Mouse (Mus musculus): ENCODE results near the gene St3gal5. TPM values are rescaled to one million over a fixed set of nuclear protein-coding genes. Genes with fewer than 3 reads are reported as not detected.

St3gal5 gene
- total and polyA plus RNA-seq, 3 experiments: 24.4 to 51.8 TPM; not detected in 1

GRCm38 (mm10) chr6:72124315-72125103 is 27.1 kb downstream of the St3gal5 start:
- Histone ChIP-seq H3K4me3 (ENCODE audit: control insufficient read depth in 1 of 2, insufficient read depth in 1 of 2, low read depth in 2 of 2, low read length in 2 of 2) (no peak overlapping the region), H3K4me1 (ENCODE audit: control insufficient read depth in 1 of 2, insufficient read depth in 2 of 2, low read length in 2 of 2) (peaks cover 3 to 16% of the 10 kb centered on the region in 2 experiments; a peak in 3 of 4 replicates)

GRCm38 (mm10) chr6:72126128-72126917 is 28.9 kb downstream of the St3gal5 start:
- peaks cover 0 to 12% of the 10 kb centered on the region in 2 experiments; a peak in 3 of 4 replicates for H3K4me1 ChIP-seq (ENCODE audit: control insufficient read depth in 1 of 2, insufficient read depth in 2 of 2, low read length in 2 of 2)
- no peak for TF ChIP-seq HCFC1 (IDR thresholded peaks at IDR 0.05; ENCODE audit: low read depth, low read length)
- no peak for TF ChIP-seq ZNF384 (IDR thresholded peaks at IDR 0.05; ENCODE audit: low read depth, low read length)
- no peak for TF ChIP-seq MYC (IDR thresholded peaks at IDR 0.05; ENCODE audit: low read depth, low read length)
- TF ChIP-seq SIN3A (IDR thresholded peaks at IDR 0.05; ENCODE audit: low read length): no peak
- TF ChIP-seq USF1 (IDR thresholded peaks at IDR 0.05; ENCODE audit: low read depth, low read length): no peak
- no peak for TF ChIP-seq MAFK (IDR thresholded peaks at IDR 0.05; ENCODE audit: borderline replicate concordance, low read depth, low read length)
- TF ChIP-seq TCF12 (IDR thresholded peaks at IDR 0.05; ENCODE audit: low read depth, low read length): no peak
- no peak for TF ChIP-seq CHD1 (IDR thresholded peaks at IDR 0.05; ENCODE audit: low read depth, low read length)
- no peak for TF ChIP-seq E2F4 (IDR thresholded peaks at IDR 0.05; ENCODE audit: borderline replicate concordance, low read depth, low read length)
- TF ChIP-seq MYB (IDR thresholded peaks at IDR 0.05; ENCODE audit: low read depth, low read length): no peak
- no peak for TF ChIP-seq ZC3H11A (IDR thresholded peaks at IDR 0.05; ENCODE audit: low read depth, low read length)
- no peak for TF ChIP-seq NRF1 (IDR thresholded peaks at IDR 0.05; ENCODE audit: insufficient read depth, low read depth, low read length, poor library complexity, severe bottlenecking)
- TF ChIP-seq EP300 (IDR thresholded peaks at IDR 0.05; ENCODE audit: low read depth in 1 of 2, low read length in 2 of 2): no peak
- TF ChIP-seq GATA1 (IDR thresholded peaks at IDR 0.05; ENCODE audit: low read depth, low read length): no peak; the same call in 1 of the 2 replicates
- no peak for TF ChIP-seq BHLHE40 (IDR thresholded peaks at IDR 0.05; ENCODE audit: borderline replicate concordance, low read depth, low read length)
- no peak for TF ChIP-seq TBP (IDR thresholded peaks at IDR 0.05; ENCODE audit: low read depth, low read length)
- no peak for TF ChIP-seq UBTF (IDR thresholded peaks at IDR 0.05; ENCODE audit: borderline replicate concordance, insufficient read depth, low read depth, low read length)
- no peak for TF ChIP-seq ZMIZ1 (IDR thresholded peaks at IDR 0.05; ENCODE audit: low read depth, low read length)
- peaks cover 13 to 23% of the 10 kb centered on the region in 2 experiments for H3K36me3 ChIP-seq (ENCODE audit: control insufficient read depth in 1 of 2, insufficient read depth in 2 of 2, low read length in 2 of 2)
- H3K4me3 ChIP-seq (ENCODE audit: control insufficient read depth in 1 of 2, insufficient read depth in 1 of 2, low read depth in 2 of 2, low read length in 2 of 2): no peak overlapping the region
- H3K27me3 ChIP-seq (ENCODE audit: control insufficient read depth in 1 of 2, insufficient read depth in 2 of 2, low read length in 2 of 2): no peaks in the 10 kb centered on the region
- no peak overlapping the region for H3K9ac ChIP-seq (ENCODE audit: control insufficient read depth, low read depth, low read length, poor library complexity, severe bottlenecking)
- peaks cover 9% of the 10 kb centered on the region; the same call in 1 of the 2 replicates for H3K79me2 ChIP-seq (ENCODE audit: control insufficient read depth, insufficient read depth, low read length, poor library complexity)
- peak overlapping the region; percentile 53 for H3K27ac ChIP-seq (ENCODE audit: control insufficient read depth, low read depth, low read length)
- peak; percentile 47 for DNase-seq (ENCODE audit: low read depth, low spot score)
- no peaks in the 10 kb centered on the region for H3K9me3 ChIP-seq (replicated peaks; ENCODE audit: insufficient read depth, low read length)

More at GRCm38 (mm10) chr6:72124315-72125103, 27.1 kb downstream of the St3gal5 start:
- Histone ChIP-seq H3K27me3 (ENCODE audit: control insufficient read depth in 1 of 2, insufficient read depth in 2 of 2, low read length in 2 of 2) (no peaks in the 10 kb centered on the region), H3K27ac (ENCODE audit: control insufficient read depth, low read depth, low read length) (no peak overlapping the region), H3K9ac (ENCODE audit: control insufficient read depth, low read depth, low read length, poor library complexity, severe bottlenecking) (no peak overlapping the region), H3K79me2 (ENCODE audit: control insufficient read depth, insufficient read depth, low read length, poor library complexity) (peaks cover 9% of the 10 kb centered on the region; the same call in 1 of the 2 replicates), H3K9me3 (replicated peaks; ENCODE audit: insufficient read depth, low read length) (no peaks in the 10 kb centered on the region), H3K36me3 (ENCODE audit: control insufficient read depth in 1 of 2, insufficient read depth in 2 of 2, low read length in 2 of 2) (peaks cover 12 to 14% of the 10 kb centered on the region in 2 experiments)
- DNase-seq (ENCODE audit: low read depth, low spot score): no peak
- TF ChIP-seq CTCF (IDR thresholded peaks at IDR 0.05 in 2 of 3, conservative IDR thresholded peaks at IDR 0.05 in 1 of 3; ENCODE audit: control insufficient read depth in 1 of 3, insufficient read depth in 1 of 3, low read depth in 2 of 3, low read length in 3 of 3, poor library complexity in 1 of 3, severe bottlenecking in 1 of 3): no peak
- no peak for TF ChIP-seq ZKSCAN1 (IDR thresholded peaks at IDR 0.05; ENCODE audit: low read depth, low read length)
- TF ChIP-seq ZC3H11A (IDR thresholded peaks at IDR 0.05; ENCODE audit: low read depth, low read length): no peak
- TF ChIP-seq MAFK (IDR thresholded peaks at IDR 0.05; ENCODE audit: borderline replicate concordance, low read depth, low read length): no peak
- TF ChIP-seq GATA1 (IDR thresholded peaks at IDR 0.05; ENCODE audit: low read depth, low read length): no peak
- TF ChIP-seq BHLHE40 (IDR thresholded peaks at IDR 0.05; ENCODE audit: borderline replicate concordance, low read depth, low read length): no peak
